Mouse (Mus musculus): ENCODE measurements around the gene Fgd5. TPM values are rescaled to one million over a fixed set of nuclear protein-coding genes. Genes with fewer than 3 reads are reported as not detected.
"Not testable (repeated sequence)": the region's sequence is repeated elsewhere in the genome, so short reads cannot be mapped to it uniquely, and the experiment has no call there.

The Fgd5 gene
- 15.6 and 16.9 TPM in 2 replicates for polyA plus RNA-seq (2014; fragmentation: Nextera tagmentation; extraction: Ambion mirVana)

DNA sequence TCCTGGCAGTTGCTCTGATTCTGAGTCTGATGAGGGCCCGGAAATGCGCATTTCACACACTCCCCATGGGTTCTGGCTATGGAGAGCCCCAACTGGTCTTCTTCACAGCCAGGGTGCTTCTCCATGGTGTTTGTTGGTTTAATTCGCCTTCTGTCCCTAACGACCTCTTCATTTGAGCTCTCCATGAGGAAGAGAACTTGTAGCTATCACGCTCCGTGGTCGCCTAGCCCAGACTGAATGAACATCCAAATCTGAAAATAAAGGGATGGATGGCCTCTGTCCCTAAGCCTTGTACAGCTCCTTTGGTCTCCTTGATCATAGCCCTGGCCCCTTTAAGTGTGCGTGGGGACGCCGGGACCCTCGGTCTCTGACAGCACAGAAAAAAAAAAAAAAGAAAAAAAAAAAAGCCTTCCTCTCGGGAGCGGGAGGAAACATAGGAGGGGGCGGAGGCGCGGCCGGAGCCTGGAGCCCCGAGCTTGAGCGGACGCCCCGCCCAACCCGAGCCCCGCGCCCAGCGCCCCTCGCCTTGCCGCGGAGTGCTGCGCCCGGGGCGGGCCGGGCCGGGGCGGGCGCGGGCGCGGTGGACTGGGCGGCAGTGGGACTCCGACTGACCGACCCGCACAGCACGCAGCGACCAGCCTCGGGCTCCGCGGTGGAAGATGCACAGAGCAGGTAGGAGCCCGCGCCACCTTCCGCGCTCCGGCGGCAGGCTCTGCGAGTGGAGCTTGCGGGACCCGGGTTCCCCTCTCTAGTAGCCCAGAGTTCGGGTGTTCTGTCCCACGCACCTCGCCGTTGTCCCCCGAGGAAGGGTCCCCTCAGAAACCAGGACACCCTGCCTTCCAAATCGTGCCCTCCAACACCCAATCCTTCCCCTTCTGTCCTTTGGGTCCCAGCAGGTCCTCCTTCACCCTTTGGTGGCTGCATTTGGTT, at the start of gene Fgd5:
TSS of gene Fgd5 (plus strand) at position 508 of the 930 bp plus-strand sequence.
- peak within 1 kb of the TSS; percentile 88 for H3K4me2 ChIP-seq
- no peaks in the 10 kb centered on the region for H3K4me1 ChIP-seq (ENCODE audit: insufficient read depth)
- DNase-seq (peak; percentile 81), ATAC-seq (ENCODE audit: insufficient read depth) (peak; percentile 86)
- no peaks in the 10 kb centered on the region for H3K36me3 ChIP-seq (ENCODE audit: insufficient read depth)
- peak within 1 kb of the TSS; percentile 62 for H3K9ac ChIP-seq
- 2% methylated on average over 41 of the region's 62 CpGs for WGBS
- H3K27me3 ChIP-seq (ENCODE audit: insufficient read depth, low read length): peaks cover 17% of the 10 kb centered on the region
- TF ChIP-seq CTCF (IDR thresholded peaks at IDR 0.05; ENCODE audit: low read depth): no peak
- H3K4me3 ChIP-seq (ENCODE audit: low read depth, low read length): peak within 1 kb of the TSS; percentile 59
- no peaks in the 10 kb centered on the region for H3K9me3 ChIP-seq (ENCODE audit: low read depth, low read length)
- H3K27ac ChIP-seq (ENCODE audit: low read depth): no peak within 1 kb of the TSS

DNA sequence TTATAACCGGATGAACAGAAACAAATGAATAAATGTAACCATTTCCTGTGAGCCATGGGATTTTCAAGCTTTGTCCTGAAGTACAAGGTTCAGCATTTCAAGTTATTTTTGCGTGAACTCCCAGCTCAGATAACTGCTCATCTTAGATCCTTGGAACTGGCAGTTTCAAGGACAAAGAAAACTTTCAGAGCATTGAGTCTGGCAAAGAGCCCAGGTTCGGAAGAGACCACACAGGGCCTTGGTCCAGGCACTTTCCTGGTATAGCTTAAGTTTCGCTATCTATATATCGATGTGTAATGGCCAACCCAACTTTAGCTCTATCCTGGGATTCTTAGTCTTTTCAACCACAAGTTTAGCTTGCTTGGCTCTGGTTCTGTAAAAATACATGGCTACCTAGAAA, 47.4 kb upstream of the Fgd5 start:
- ATAC-seq (ENCODE audit: insufficient read depth) (no peak), DNase-seq (peak; percentile 76)
- Histone ChIP-seq H3K9me3 (ENCODE audit: low read depth, low read length) (no peaks in the 10 kb centered on the region), H3K9ac (no peak overlapping the region), H3K27ac (ENCODE audit: low read depth) (peak overlapping the region; percentile 6; the same call in 1 of the 2 replicates), H3K36me3 (ENCODE audit: insufficient read depth) (no peaks in the 10 kb centered on the region), H3K27me3 (ENCODE audit: insufficient read depth, low read length) (no peaks in the 10 kb centered on the region), H3K4me2 (no peak overlapping the region), H3K4me3 (ENCODE audit: low read depth, low read length) (no peak overlapping the region), H3K4me1 (ENCODE audit: insufficient read depth) (peaks cover 3% of the 10 kb centered on the region; the same call in 1 of the 2 replicates)
- TF ChIP-seq CTCF (IDR thresholded peaks at IDR 0.05; ENCODE audit: low read depth): no peak
- WGBS: 53% methylated on average over 5 of the region's 5 CpGs

DNA sequence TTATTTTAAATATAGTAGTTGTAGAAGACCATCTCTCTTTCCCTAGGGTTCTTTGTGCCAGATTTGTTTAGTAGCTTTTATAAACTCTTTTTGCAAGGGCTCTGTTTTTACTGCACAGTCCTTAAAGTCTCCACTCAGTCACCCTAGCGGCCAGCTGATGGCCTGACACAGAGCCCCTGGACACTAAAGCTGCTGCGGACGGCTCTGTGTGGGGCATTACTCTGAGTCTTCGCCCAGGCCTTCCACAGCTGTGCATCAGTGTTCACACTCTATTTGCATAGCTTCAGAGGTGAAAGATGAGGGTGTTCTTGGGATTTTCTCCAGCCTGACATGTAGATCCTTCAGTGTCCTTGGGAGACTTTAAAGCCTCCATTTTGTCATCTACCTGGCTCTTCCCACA, 40.2 kb upstream of the Fgd5 start:
- Histone ChIP-seq H3K27ac (ENCODE audit: low read depth) (no peak overlapping the region), H3K36me3 (ENCODE audit: insufficient read depth) (no peaks in the 10 kb centered on the region), H3K4me3 (ENCODE audit: low read depth, low read length) (no peak overlapping the region), H3K4me1 (ENCODE audit: insufficient read depth) (no peaks in the 10 kb centered on the region), H3K9me3 (ENCODE audit: low read depth, low read length) (no peaks in the 10 kb centered on the region), H3K4me2 (no peak overlapping the region), H3K9ac (no peak overlapping the region), H3K27me3 (ENCODE audit: insufficient read depth, low read length) (no peaks in the 10 kb centered on the region)
- whole genome bisulfite sequencing: 17% methylated on average over 4 of the region's 4 CpGs
- ATAC-seq (ENCODE audit: insufficient read depth): peak; percentile 96
- DNase-seq: peak; percentile 83
- TF ChIP-seq CTCF (IDR thresholded peaks at IDR 0.05; ENCODE audit: low read depth): peak; percentile 30

DNA sequence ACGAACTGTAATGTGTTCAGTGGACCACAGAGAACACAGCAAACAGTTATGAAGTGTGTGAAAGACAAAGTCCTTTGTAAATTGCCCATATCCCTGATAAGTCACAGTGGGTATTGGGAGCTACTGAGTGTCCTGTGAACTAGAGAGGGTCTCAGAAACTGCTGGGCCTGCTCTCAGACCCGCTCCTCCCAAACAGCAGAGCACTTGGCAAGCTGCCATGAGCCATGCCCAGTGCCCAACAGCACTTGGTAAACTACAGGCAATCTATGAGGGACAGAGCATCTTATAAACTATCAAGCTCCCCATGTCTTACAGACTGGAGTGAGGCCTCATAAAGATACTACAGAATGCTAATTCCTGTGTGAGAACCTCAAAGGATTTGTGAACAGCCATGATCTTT, 30.3 kb upstream of the Fgd5 start:
- Histone ChIP-seq H3K27ac (ENCODE audit: low read depth) (no peak overlapping the region), H3K4me1 (ENCODE audit: insufficient read depth) (no peaks in the 10 kb centered on the region), H3K9ac (no peak overlapping the region), H3K27me3 (ENCODE audit: insufficient read depth, low read length) (no peaks in the 10 kb centered on the region), H3K4me2 (no peak overlapping the region), H3K9me3 (ENCODE audit: low read depth, low read length) (no peaks in the 10 kb centered on the region), H3K4me3 (ENCODE audit: low read depth, low read length) (no peak overlapping the region), H3K36me3 (ENCODE audit: insufficient read depth) (no peaks in the 10 kb centered on the region)
- peak; percentile 25 for DNase-seq
- TF ChIP-seq CTCF (IDR thresholded peaks at IDR 0.05; ENCODE audit: low read depth): no peak
- 55% methylated on average over 2 of the region's 2 CpGs for WGBS
- no peak for ATAC-seq (ENCODE audit: insufficient read depth)

DNA sequence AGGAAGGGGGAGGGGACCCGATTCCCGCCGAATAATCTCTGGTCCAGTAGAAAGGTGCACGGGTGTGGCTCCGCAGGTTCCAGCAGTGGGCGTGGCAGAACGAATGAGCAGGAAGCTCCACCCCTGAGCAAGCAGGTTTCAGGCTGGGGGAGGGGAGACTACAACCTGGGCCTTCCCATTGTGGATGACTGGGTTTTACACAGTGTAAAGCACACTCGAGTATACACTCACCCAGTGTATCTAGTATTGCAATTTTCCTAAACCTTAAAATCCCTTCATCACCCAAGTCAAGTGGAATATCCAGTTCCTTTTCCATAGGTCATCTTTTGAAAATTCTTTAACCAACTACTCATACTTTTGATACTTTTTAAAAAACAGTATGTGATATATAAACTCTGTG, 20.7 kb upstream of the Fgd5 start:
- not testable (repeated sequence) for DNase-seq; H3K4me3 ChIP-seq (ENCODE audit: low read depth, low read length); ATAC-seq (ENCODE audit: insufficient read depth); H3K36me3 ChIP-seq (ENCODE audit: insufficient read depth); H3K27me3 ChIP-seq (ENCODE audit: insufficient read depth, low read length); H3K4me1 ChIP-seq (ENCODE audit: insufficient read depth); H3K27ac ChIP-seq (ENCODE audit: low read depth); H3K9ac ChIP-seq; H3K9me3 ChIP-seq (ENCODE audit: low read depth, low read length); H3K4me2 ChIP-seq
- WGBS: 42% methylated on average over 1 of the region's 8 CpGs

DNA sequence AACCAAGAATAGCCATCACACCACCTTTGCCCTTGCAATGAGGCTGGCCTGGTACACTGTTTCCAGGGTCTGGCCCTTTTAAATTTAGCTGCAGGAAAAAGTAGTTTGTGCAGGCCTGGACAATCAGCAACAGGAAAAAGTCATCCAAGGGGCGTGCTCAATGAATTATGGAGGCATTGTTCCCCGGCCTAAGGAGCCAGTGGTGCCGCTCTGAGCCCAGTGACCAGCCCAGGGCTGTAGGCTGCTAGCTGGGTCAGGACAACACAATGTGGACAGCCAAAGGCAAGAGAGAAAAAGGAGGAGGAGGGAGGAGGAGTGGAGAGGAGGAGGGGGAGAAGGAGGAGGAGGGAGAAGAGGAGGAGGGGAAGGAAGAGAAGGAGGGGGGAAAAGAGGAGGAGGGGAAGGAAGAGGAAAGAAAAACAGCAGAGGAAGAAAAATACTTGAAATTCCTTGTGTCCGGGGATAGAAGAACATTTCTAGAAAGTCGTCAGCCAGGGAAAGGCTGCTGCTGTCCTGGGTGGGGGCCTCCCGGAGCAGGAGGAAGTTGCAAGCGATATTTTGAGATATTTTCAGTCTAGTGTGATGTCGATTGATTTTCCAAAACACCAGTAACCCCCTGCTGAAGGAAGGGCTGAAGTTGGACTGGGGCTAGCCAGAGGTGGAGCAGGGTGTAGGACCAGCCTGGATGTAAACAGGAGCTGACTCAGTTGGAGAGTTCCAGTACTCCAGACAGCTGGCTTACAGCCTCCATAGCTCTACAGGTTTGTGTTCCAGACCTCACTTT, 18.5 kb upstream of the Fgd5 start:
- Histone ChIP-seq H3K36me3 (ENCODE audit: insufficient read depth) (no peaks in the 10 kb centered on the region), H3K4me1 (ENCODE audit: insufficient read depth) (peaks cover 4% of the 10 kb centered on the region; the same call in 1 of the 2 replicates), H3K27me3 (ENCODE audit: insufficient read depth, low read length) (no peaks in the 10 kb centered on the region), H3K27ac (ENCODE audit: low read depth) (peak overlapping the region; percentile 75), H3K9me3 (ENCODE audit: low read depth, low read length) (no peaks in the 10 kb centered on the region), H3K4me2 (peak overlapping the region; percentile 32; the same call in 1 of the 2 replicates), H3K9ac (no peak overlapping the region), H3K4me3 (ENCODE audit: low read depth, low read length) (no peak overlapping the region)
- peak; percentile 73 for DNase-seq
- 13% methylated on average over 8 of the region's 8 CpGs for WGBS
- no peak for TF ChIP-seq CTCF (IDR thresholded peaks at IDR 0.05; ENCODE audit: low read depth)
- ATAC-seq (ENCODE audit: insufficient read depth): peak; percentile 75; the same call in 1 of the 2 replicates

DNA sequence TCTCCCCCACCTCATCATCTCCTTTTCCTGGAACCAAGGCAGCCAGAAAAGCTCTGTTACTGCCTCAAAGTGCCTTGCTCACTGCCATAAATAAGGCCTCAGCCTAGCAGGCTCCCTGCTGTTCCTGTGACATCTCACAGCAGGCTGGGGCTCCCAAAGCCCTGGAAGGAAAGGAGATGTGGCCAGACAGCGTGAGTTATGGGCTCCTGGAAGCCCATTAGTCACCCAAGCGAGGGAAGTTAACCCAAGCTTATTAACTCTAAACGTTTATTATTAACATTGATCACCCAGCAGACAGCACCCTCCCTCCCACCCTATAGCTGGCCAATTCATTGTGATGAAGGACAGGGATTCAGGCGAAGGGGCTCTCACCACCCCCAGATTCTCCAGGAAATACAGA, 15.2 kb upstream of the Fgd5 start:
- Histone ChIP-seq H3K4me1 (ENCODE audit: insufficient read depth) (peaks cover 4% of the 10 kb centered on the region; the same call in 1 of the 2 replicates), H3K36me3 (ENCODE audit: insufficient read depth) (no peaks in the 10 kb centered on the region), H3K27ac (ENCODE audit: low read depth) (no peak overlapping the region), H3K9ac (no peak overlapping the region), H3K27me3 (ENCODE audit: insufficient read depth, low read length) (no peaks in the 10 kb centered on the region), H3K4me2 (no peak overlapping the region), H3K9me3 (ENCODE audit: low read depth, low read length) (no peaks in the 10 kb centered on the region), H3K4me3 (ENCODE audit: low read depth, low read length) (no peak overlapping the region)
- DNase-seq (peak; percentile 26), ATAC-seq (ENCODE audit: insufficient read depth) (no peak)
- 19% methylated on average over 4 of the region's 4 CpGs for WGBS
- TF ChIP-seq CTCF (IDR thresholded peaks at IDR 0.05; ENCODE audit: low read depth): no peak

Data from lung, embryonic 14.5 days (tissue).